Mouse (Mus musculus): ENCODE results near the gene Serpinb9b. TPM values are rescaled to one million over a fixed set of nuclear protein-coding genes. Genes with fewer than 3 reads are reported as not detected.
A peak's percentile ranks its signal among the peaks of the same experiment; 100 is the strongest.

The Serpinb9b gene
- not detected in 2 replicates for polyA plus RNA-seq (2015; fragmentation: Nextera tagmentation; extraction: Ambion mirVana)

- no peak within 1 kb of the TSS for H3K27ac ChIP-seq (ENCODE audit: low read length)
- H3K36me3 ChIP-seq (ENCODE audit: control insufficient read depth, insufficient read depth, low read length) = no peaks in the 10 kb centered on the region
- no peaks in the 10 kb centered on the region for H3K9me3 ChIP-seq (replicated peaks; ENCODE audit: control insufficient read depth, low read length)
- H3K27me3 ChIP-seq (ENCODE audit: control insufficient read depth, insufficient read depth, low read length) = no peaks in the 10 kb centered on the region
- no peaks in the 10 kb centered on the region for H3K4me1 ChIP-seq (ENCODE audit: control insufficient read depth, insufficient read depth, low read length)
- H3K4me2 ChIP-seq (ENCODE audit: low read depth, low read length) = no peak within 1 kb of the TSS
- ATAC-seq (ENCODE audit: insufficient read depth, low FRiP score) = no peak
- no peak within 1 kb of the TSS for H3K4me3 ChIP-seq (replicated peaks; ENCODE audit: low read length)
- no peak within 1 kb of the TSS for H3K9ac ChIP-seq (ENCODE audit: low read length)
- WGBS = 71% methylated on average over 2 of the region's 2 CpGs
Observed at GRCm38 (mm10) chr13:33027244-33027643, at the start of gene Serpinb9b. Serpinb9b (plus strand) TSS chr13:33027416.

DNA sequence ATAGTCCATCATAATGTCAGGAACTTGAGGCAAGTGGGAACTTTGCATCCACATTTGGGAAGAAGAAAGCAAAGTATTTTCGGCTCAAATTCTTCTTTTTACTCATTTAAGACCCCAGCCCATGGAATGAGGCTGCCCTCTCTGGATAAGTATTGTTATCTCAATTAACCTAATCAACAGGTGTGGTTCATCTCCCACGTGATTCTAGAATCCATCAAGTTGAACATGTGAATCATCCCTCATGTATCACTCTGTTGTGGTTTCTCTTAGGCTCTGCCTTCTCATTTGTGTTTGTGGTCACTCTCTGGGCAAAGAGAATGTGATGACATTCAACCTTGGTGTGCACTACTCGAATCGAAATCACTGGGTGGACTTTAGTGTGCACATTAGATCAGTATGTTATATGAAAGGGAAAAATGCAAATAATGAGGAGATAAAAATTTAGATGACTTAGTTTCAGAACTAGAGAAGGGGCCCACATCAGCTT, 44.6 kb upstream of the Serpinb9b start:
- Histone ChIP-seq H3K4me2 (ENCODE audit: low read depth, low read length) (no peak overlapping the region), H3K27ac (ENCODE audit: low read length) (no peak overlapping the region), H3K4me3 (replicated peaks; ENCODE audit: low read length) (no peak overlapping the region), H3K9ac (ENCODE audit: low read length) (no peak overlapping the region), H3K36me3 (ENCODE audit: control insufficient read depth, insufficient read depth, low read length) (no peaks in the 10 kb centered on the region), H3K27me3 (ENCODE audit: control insufficient read depth, insufficient read depth, low read length) (no peaks in the 10 kb centered on the region), H3K4me1 (ENCODE audit: control insufficient read depth, insufficient read depth, low read length) (no peaks in the 10 kb centered on the region), H3K9me3 (replicated peaks; ENCODE audit: control insufficient read depth, low read length) (no peaks in the 10 kb centered on the region)
- ATAC-seq (ENCODE audit: insufficient read depth, low FRiP score) = no peak
- 70% methylated on average over 4 of the region's 4 CpGs for WGBS

GRCm38 (mm10) chr13:32986256-32986655, 41.0 kb upstream of the Serpinb9b start:
- Histone ChIP-seq H3K36me3 (ENCODE audit: control insufficient read depth, insufficient read depth, low read length) (no peaks in the 10 kb centered on the region), H3K27me3 (ENCODE audit: control insufficient read depth, insufficient read depth, low read length) (no peaks in the 10 kb centered on the region), H3K9ac (ENCODE audit: low read length) (no peak overlapping the region), H3K4me2 (ENCODE audit: low read depth, low read length) (no peak overlapping the region), H3K4me3 (replicated peaks; ENCODE audit: low read length) (no peak overlapping the region), H3K9me3 (replicated peaks; ENCODE audit: control insufficient read depth, low read length) (no peaks in the 10 kb centered on the region), H3K4me1 (ENCODE audit: control insufficient read depth, insufficient read depth, low read length) (no peaks in the 10 kb centered on the region), H3K27ac (ENCODE audit: low read length) (no peak overlapping the region)
- no peak for ATAC-seq (ENCODE audit: insufficient read depth, low FRiP score)

DNA sequence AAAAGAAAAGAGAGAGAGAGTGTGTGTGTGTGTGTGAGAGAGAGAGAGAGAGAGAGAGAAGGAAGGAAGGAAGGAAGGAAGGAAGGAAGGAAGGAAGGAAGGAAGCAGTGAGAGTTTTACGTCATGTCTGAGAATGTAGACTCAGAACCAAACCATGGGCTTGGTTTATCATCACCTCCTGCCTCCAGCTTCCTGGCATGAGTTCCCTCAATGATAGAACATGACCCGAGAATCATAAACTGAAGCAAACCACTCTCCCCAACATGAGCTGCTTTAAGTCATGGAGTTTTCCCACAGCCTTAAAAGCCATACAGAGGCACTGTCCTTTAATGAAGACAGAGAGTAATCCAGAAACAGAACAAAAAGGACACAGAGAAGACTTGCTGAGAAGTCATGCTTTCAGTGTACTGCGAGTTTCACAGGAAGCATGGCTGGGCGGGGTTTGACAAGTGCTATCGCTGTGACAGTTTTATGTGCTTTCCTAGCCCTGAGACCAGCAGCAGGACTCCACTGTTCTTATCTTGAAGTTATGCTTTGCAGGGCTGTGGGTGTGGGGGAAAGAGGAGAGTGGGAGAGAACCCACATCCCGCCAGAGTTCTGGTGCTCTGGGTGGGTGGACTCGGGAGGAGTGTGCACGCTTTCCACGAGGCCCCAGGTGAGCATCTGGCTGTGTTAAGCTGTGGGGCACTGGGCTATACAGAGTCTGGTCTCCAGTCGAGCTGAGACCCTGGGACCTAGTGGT, 33.9 kb upstream of the Serpinb9b start:
- Histone ChIP-seq H3K4me2 (ENCODE audit: low read depth, low read length) (no peak overlapping the region), H3K36me3 (ENCODE audit: control insufficient read depth, insufficient read depth, low read length) (no peaks in the 10 kb centered on the region), H3K9me3 (replicated peaks; ENCODE audit: control insufficient read depth, low read length) (no peaks in the 10 kb centered on the region), H3K9ac (ENCODE audit: low read length) (no peak overlapping the region), H3K4me1 (ENCODE audit: control insufficient read depth, insufficient read depth, low read length) (peaks cover 5% of the 10 kb centered on the region; the same call in 1 of the 2 replicates), H3K4me3 (replicated peaks; ENCODE audit: low read length) (no peak overlapping the region), H3K27me3 (ENCODE audit: control insufficient read depth, insufficient read depth, low read length) (no peaks in the 10 kb centered on the region), H3K27ac (ENCODE audit: low read length) (no peak overlapping the region)
- 47% methylated on average over 10 of the region's 10 CpGs for WGBS
- ATAC-seq (ENCODE audit: insufficient read depth, low FRiP score) = peak; percentile 62

DNA sequence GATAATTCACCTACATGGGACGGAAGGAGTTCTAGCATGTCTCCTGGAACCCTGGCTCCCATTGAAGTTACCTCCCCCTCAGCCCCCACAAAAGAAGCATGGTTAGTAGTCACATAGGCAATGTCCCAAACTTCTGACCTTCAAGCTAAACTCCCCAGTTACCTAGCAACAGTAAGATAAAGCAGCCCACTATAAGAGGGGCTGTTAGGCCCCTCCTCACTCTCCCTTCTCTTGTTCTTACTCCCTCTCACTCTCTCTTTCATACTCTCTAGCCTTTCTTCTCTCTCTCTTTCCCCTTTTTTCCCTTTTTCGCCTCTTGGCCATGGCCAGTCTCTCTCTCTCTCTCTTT, 33.3 kb upstream of the Serpinb9b start:
- Histone ChIP-seq H3K27ac (ENCODE audit: low read length) (no peak overlapping the region), H3K4me3 (replicated peaks; ENCODE audit: low read length) (no peak overlapping the region), H3K4me2 (ENCODE audit: low read depth, low read length) (no peak overlapping the region), H3K36me3 (ENCODE audit: control insufficient read depth, insufficient read depth, low read length) (no peaks in the 10 kb centered on the region), H3K9ac (ENCODE audit: low read length) (no peak overlapping the region), H3K27me3 (ENCODE audit: control insufficient read depth, insufficient read depth, low read length) (no peaks in the 10 kb centered on the region), H3K4me1 (ENCODE audit: control insufficient read depth, insufficient read depth, low read length) (peaks cover 5% of the 10 kb centered on the region; the same call in 1 of the 2 replicates), H3K9me3 (replicated peaks; ENCODE audit: control insufficient read depth, low read length) (no peaks in the 10 kb centered on the region)
- 74% methylated on average over 2 of the region's 2 CpGs for WGBS
- ATAC-seq (ENCODE audit: insufficient read depth, low FRiP score) = no peak

DNA sequence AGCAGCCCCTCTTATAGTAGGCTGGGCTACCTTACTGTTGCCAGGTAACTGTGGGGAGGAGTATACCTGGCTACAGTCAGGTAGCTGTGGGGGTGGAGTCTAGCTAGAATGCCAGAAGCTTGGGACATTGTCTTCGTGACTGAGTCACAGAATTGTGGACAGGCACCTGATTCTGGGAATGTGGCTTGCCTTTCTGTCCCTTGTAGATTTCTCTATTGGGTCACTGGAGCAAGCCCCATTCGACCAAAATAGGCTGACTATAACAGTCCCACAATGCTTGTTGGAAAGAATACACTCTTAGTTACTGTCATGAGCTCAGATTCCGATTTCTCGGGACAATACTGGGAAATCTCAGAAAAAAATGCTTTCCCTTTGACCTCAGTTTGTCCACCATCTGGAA, 32.2 kb upstream of the Serpinb9b start:
- Histone ChIP-seq H3K27me3 (ENCODE audit: control insufficient read depth, insufficient read depth, low read length) (no peaks in the 10 kb centered on the region), H3K27ac (ENCODE audit: low read length) (no peak overlapping the region), H3K9me3 (replicated peaks; ENCODE audit: control insufficient read depth, low read length) (no peaks in the 10 kb centered on the region), H3K4me1 (ENCODE audit: control insufficient read depth, insufficient read depth, low read length) (peaks cover 5% of the 10 kb centered on the region; the same call in 1 of the 2 replicates), H3K9ac (ENCODE audit: low read length) (no peak overlapping the region), H3K36me3 (ENCODE audit: control insufficient read depth, insufficient read depth, low read length) (no peaks in the 10 kb centered on the region), H3K4me2 (ENCODE audit: low read depth, low read length) (no peak overlapping the region), H3K4me3 (replicated peaks; ENCODE audit: low read length) (no peak overlapping the region)
- WGBS = 62% methylated on average over 4 of the region's 4 CpGs
- no peak for ATAC-seq (ENCODE audit: insufficient read depth, low FRiP score)

DNA sequence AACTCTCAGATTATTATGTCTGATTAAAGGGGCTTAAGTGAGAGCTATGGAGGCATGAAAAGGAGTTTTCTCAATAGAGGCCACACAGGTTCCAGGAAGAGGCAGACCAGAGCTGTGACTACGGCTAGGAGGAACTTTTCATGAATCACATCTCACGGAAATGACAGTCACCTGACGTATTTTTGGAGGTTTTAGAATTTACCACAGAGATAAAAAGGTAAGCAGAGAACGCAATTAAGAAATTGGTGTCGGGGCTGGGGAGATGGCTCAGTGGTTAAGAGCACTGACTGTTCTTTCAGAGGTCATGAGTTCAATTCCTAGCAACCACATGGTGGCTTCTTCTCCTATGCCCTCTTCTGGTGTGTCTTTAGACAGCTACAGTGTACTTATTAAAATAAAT, 25.9 kb upstream of the Serpinb9b start:
- Histone ChIP-seq H3K4me1 (ENCODE audit: control insufficient read depth, insufficient read depth, low read length) (peaks cover 14% of the 10 kb centered on the region), H3K9ac (ENCODE audit: low read length) (no peak overlapping the region), H3K9me3 (replicated peaks; ENCODE audit: control insufficient read depth, low read length) (no peaks in the 10 kb centered on the region), H3K27me3 (ENCODE audit: control insufficient read depth, insufficient read depth, low read length) (no peaks in the 10 kb centered on the region), H3K27ac (ENCODE audit: low read length) (no peak overlapping the region), H3K4me3 (replicated peaks; ENCODE audit: low read length) (no peak overlapping the region), H3K36me3 (ENCODE audit: control insufficient read depth, insufficient read depth, low read length) (no peaks in the 10 kb centered on the region), H3K4me2 (ENCODE audit: low read depth, low read length) (no peak overlapping the region)
- no peak for ATAC-seq (ENCODE audit: insufficient read depth, low FRiP score)
- 92% methylated on average over 5 of the region's 5 CpGs for WGBS

DNA sequence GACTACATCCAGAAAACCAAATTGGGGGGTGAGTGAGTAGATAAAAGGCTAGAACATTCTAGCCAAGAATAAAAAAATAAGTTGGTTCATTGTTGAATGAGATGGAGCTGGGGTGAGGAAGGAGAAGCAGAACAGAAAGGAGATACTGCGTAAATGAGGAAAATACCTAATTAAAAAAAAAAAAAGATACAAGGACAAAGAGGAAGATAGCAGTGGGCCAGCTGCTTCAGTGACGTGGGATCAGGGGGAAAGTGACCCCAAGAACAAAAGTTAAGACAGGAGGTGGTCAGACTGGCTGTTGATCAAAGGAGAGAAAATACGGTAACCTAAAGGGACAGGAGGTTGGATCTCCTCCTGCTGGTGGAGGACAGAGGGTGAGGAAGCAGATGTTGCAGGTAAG, 24.3 kb upstream of the Serpinb9b start, which contains the start of gene Serpinb9:
Serpinb9 (plus strand) TSS at position 301 of the 400 bp plus-strand sequence.
- H3K4me1 ChIP-seq (ENCODE audit: control insufficient read depth, insufficient read depth, low read length) = peaks cover 14% of the 10 kb centered on the region
- H3K27ac ChIP-seq (ENCODE audit: low read length) = peak within 1 kb of the TSS; percentile 88
- peak within 1 kb of the TSS; percentile 69 for H3K9ac ChIP-seq (ENCODE audit: low read length)
- H3K4me3 ChIP-seq (replicated peaks; ENCODE audit: low read length) = peak within 1 kb of the TSS; percentile 46
- 93% methylated on average over 3 of the region's 3 CpGs for WGBS
- no peaks in the 10 kb centered on the region for H3K9me3 ChIP-seq (replicated peaks; ENCODE audit: control insufficient read depth, low read length)
- H3K27me3 ChIP-seq (ENCODE audit: control insufficient read depth, insufficient read depth, low read length) = no peaks in the 10 kb centered on the region
- no peak for ATAC-seq (ENCODE audit: insufficient read depth, low FRiP score)
- no peaks in the 10 kb centered on the region for H3K36me3 ChIP-seq (ENCODE audit: control insufficient read depth, insufficient read depth, low read length)
- peak within 1 kb of the TSS; percentile 74 for H3K4me2 ChIP-seq (ENCODE audit: low read depth, low read length)

DNA sequence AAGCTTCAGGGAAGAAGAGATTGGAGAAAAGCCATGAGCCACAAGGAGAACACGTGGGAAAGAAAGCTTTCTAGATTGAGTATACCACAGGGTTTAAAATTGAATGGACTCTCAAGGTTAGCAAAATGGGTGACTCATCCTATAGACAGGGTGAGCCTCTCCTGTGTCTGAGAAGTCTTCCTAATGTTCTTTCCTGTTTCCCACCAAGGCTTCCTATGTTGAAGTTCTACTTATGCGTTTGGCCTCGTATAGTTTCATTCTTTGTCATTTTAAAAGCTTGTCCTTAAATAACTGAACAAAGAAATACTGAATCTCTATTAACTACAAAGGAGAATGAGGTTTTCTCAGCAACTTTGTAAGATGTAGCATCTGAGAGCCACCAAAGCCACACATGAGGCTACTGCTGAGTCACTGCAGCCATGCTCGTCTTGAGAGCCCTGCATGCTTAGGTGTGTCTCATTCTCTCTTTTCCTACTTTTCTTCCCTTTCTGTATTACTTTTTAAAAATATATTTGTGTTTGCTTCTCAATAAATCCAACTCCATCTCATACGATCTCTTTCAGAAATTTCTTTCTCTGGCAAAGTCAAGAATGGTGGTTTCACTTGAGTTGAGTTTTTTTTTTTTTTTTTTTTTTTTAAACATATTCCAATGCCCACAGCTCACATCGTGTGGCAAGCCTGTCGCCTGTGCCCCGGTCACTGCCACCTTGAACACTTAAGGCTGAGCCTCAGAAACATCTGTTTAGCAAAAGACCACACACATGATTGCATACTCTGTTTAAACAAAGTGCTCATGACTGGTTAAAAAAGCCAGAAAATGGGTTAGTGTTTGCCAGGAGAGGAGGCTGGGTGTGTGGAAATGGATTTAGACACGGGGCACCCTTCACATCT, 23.4 kb upstream of the Serpinb9b start:
- peak overlapping the region; percentile 46 for H3K4me3 ChIP-seq (replicated peaks; ENCODE audit: low read length)
- H3K9me3 ChIP-seq (replicated peaks; ENCODE audit: control insufficient read depth, low read length) = no peaks in the 10 kb centered on the region
- WGBS = 50% methylated on average over 9 of the region's 9 CpGs
- H3K4me1 ChIP-seq (ENCODE audit: control insufficient read depth, insufficient read depth, low read length) = peaks cover 14% of the 10 kb centered on the region
- no peaks in the 10 kb centered on the region for H3K36me3 ChIP-seq (ENCODE audit: control insufficient read depth, insufficient read depth, low read length)
- H3K27ac ChIP-seq (ENCODE audit: low read length) = peak overlapping the region; percentile 88
- peak; percentile 23; the same call in 1 of the 2 replicates for ATAC-seq (ENCODE audit: insufficient read depth, low FRiP score)
- H3K4me2 ChIP-seq (ENCODE audit: low read depth, low read length) = peak overlapping the region; percentile 74
- no peaks in the 10 kb centered on the region for H3K27me3 ChIP-seq (ENCODE audit: control insufficient read depth, insufficient read depth, low read length)
- H3K9ac ChIP-seq (ENCODE audit: low read length) = peak overlapping the region; percentile 69
